Mouse (Mus musculus): ENCODE results near the gene Gpr15. TPM values are rescaled to one million over a fixed set of nuclear protein-coding genes. Genes with fewer than 3 reads are reported as not detected.

Gene Gpr15
- polyA plus RNA-seq, 1 experiment from 2014 or later, result not detected

DNA sequence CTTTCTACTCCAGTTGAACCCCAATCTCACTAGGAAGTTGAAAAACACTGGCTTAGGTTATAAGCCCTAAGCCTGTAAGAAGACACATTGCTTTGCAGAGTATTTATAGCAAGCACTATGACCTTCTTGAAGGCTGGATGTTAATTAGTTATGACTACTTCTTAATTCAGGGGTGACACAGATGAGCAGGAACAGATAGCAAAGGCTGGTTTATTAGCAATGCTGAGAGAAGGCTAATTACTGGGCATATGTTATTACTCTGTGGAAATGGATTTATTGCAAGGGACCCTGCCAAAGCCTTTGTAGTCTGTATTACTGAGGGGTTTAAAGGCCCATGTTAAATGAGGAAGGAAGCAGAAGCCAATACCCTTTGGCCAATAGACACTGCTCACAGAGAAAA, 13.9 kb downstream of the Gpr15 start:
- peak; percentile 37; the same call in 1 of the 2 replicates for ATAC-seq (ENCODE audit: low FRiP score)
- Histone ChIP-seq H3K4me1 (replicated peaks; ENCODE audit: control insufficient read depth, insufficient read depth, low read length) (no peaks in the 10 kb centered on the region), H3K4me3 (replicated peaks; ENCODE audit: low read length) (no peak overlapping the region), H3K4me2 (replicated peaks) (no peak overlapping the region), H3K9me3 (ENCODE audit: control insufficient read depth, low read length) (no peaks in the 10 kb centered on the region), H3K36me3 (replicated peaks; ENCODE audit: control insufficient read depth, insufficient read depth) (no peaks in the 10 kb centered on the region), H3K9ac (no peak overlapping the region), H3K27me3 (ENCODE audit: control insufficient read depth, insufficient read depth, low read length) (no peaks in the 10 kb centered on the region), H3K27ac (no peak overlapping the region)
- DNase-seq (ENCODE audit: low spot score), result no peak

DNA sequence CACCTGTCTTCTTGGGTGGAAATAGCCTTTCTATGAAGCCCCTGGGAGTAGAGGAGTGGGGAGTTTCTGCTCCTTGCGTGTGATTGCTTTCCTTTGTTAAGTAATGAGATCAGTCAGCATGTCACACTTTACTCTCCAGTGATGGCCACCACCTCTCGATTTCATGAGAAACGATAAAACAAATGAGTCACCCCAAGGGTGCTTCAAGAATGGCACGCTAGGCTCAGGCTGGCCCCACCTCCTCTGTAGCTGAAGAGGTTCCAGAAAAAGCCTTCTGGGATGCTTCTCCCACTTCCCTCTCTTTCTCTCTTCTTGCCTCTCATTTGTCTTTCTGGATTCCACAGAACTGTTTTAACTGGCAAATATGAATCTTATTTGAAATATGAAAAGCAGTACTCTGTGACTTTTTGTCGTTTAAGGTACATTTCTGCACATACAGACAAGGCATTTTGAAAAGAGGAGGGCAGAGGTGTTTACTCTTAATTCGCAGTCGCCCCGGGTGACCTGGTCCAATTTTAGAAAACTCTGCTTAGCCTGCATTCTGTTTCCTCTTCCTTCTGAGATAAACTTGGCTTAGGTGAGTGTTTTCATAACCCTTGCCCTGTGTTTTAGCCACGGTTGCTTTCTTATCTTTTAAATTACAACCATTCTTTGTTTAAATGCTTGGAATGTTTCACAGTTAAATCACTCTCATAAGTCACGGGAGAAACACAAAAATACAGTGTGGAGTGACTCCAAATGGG, 15.3 kb downstream of the Gpr15 start:
- ATAC-seq (ENCODE audit: low FRiP score) (no peak), DNase-seq (ENCODE audit: low spot score) (no peak)
- no peak overlapping the region for H3K9ac ChIP-seq
- H3K9me3 ChIP-seq (ENCODE audit: control insufficient read depth, low read length), result no peaks in the 10 kb centered on the region
- H3K36me3 ChIP-seq (replicated peaks; ENCODE audit: control insufficient read depth, insufficient read depth), result no peaks in the 10 kb centered on the region
- no peaks in the 10 kb centered on the region for H3K27me3 ChIP-seq (ENCODE audit: control insufficient read depth, insufficient read depth, low read length)
- no peak overlapping the region for H3K27ac ChIP-seq
- no peak overlapping the region for H3K4me3 ChIP-seq (replicated peaks; ENCODE audit: low read length)
- H3K4me1 ChIP-seq (replicated peaks; ENCODE audit: control insufficient read depth, insufficient read depth, low read length), result no peaks in the 10 kb centered on the region
- 53% methylated on average over 10 of the region's 10 CpGs for WGBS
- H3K4me2 ChIP-seq (replicated peaks), result no peak overlapping the region

DNA sequence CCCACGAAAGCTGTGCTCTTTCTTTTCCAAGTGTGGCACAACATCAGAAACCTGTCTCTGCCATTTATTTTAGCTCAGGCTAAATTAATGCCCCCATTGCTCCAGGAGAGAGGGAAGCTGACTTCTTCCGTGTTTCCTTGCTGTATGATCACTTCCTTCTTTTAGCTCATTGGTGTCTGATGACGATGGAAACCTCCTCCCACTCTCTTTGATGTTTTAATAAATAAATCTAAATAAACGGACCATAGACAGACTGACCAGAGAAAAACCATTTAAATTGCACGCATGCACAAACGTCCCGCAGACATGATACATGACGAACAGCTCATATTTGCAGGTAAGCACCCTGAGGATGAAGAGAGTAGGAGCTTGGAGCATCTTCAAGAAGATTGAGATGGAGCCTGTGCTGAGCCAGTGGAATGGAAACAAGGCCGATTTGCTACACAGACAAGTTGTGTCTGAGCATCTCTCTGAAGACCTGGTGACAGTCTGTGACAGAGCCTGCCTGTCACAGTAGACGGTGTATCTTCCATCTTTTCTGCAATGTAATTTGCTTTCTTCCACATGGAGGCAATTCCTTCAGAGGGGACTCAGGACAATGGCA, 16.4 kb downstream of the Gpr15 start:
- no peak for ATAC-seq (ENCODE audit: low FRiP score)
- no peak for DNase-seq (ENCODE audit: low spot score)
- 85% methylated on average over 10 of the region's 10 CpGs for WGBS
- H3K27me3 ChIP-seq (ENCODE audit: control insufficient read depth, insufficient read depth, low read length), result no peaks in the 10 kb centered on the region
- H3K36me3 ChIP-seq (replicated peaks; ENCODE audit: control insufficient read depth, insufficient read depth), result no peaks in the 10 kb centered on the region
- no peak overlapping the region for H3K4me3 ChIP-seq (replicated peaks; ENCODE audit: low read length)
- no peak overlapping the region for H3K9ac ChIP-seq
- H3K27ac ChIP-seq, result no peak overlapping the region
- H3K4me2 ChIP-seq (replicated peaks), result no peak overlapping the region
- no peaks in the 10 kb centered on the region for H3K9me3 ChIP-seq (ENCODE audit: control insufficient read depth, low read length)
- H3K4me1 ChIP-seq (replicated peaks; ENCODE audit: control insufficient read depth, insufficient read depth, low read length), result no peaks in the 10 kb centered on the region

DNA sequence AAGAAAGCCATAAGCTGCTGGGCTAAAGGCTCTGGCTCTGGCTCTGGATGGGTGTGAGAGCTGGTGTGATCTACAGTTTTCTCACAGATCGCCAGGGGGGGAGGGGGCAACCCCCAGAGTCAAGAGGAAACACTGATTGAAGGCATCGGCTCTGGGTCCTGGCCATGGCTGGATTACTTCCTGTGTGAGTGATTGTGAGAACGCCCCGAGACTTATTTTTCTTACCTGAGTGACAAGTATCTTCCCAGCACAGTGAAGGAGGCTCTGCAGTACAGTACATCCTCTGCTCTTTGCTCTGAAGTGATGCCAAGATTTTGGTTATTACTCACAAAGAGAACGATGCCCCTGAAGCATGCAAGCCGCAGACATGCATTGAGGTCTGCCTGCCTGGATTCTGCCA, 17.1 kb downstream of the Gpr15 start:
- Histone ChIP-seq H3K9me3 (ENCODE audit: control insufficient read depth, low read length) (no peaks in the 10 kb centered on the region), H3K9ac (no peak overlapping the region), H3K27me3 (ENCODE audit: control insufficient read depth, insufficient read depth, low read length) (no peaks in the 10 kb centered on the region), H3K27ac (no peak overlapping the region), H3K36me3 (replicated peaks; ENCODE audit: control insufficient read depth, insufficient read depth) (no peaks in the 10 kb centered on the region), H3K4me2 (replicated peaks) (no peak overlapping the region), H3K4me3 (replicated peaks; ENCODE audit: low read length) (no peak overlapping the region), H3K4me1 (replicated peaks; ENCODE audit: control insufficient read depth, insufficient read depth, low read length) (no peaks in the 10 kb centered on the region)
- WGBS, result 73% methylated on average over 6 of the region's 6 CpGs
- ATAC-seq (ENCODE audit: low FRiP score) (no peak), DNase-seq (ENCODE audit: low spot score) (no peak)

DNA sequence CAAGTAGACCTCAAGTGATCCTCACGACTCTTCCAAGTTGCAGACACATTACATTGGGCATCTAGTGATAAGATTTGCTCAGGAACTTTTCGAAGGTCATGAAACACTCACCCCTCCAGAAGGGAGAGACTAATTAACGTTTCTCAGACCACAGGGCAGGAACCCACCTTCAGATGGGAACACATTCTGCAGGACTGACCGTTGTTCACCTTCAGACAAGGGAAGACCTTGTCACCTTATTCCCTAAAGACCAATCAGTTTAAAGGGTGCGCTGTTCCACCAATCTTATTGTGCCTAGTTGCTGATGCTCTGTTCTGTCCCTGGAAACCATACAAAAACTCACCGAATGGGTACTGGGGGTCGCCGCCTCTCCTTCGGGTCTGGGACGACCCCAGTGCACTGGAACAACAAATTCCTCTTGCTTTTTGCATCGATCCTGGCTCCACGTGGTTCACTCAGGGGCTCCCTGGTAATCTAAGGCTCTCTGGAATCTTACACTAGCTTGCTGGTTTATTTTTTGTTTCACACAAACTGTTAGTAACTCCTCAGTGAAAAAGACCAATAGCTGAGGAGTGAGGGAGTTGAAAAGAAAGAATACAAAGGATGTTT, 17.9 kb downstream of the Gpr15 start:
- no peak overlapping the region for H3K9ac ChIP-seq
- no peaks in the 10 kb centered on the region for H3K27me3 ChIP-seq (ENCODE audit: control insufficient read depth, insufficient read depth, low read length)
- H3K4me2 ChIP-seq (replicated peaks), result no peak overlapping the region
- H3K9me3 ChIP-seq (ENCODE audit: control insufficient read depth, low read length), result no peaks in the 10 kb centered on the region
- ATAC-seq (ENCODE audit: low FRiP score), result no peak
- no peak overlapping the region for H3K27ac ChIP-seq
- H3K4me3 ChIP-seq (replicated peaks; ENCODE audit: low read length), result no peak overlapping the region
- no peaks in the 10 kb centered on the region for H3K4me1 ChIP-seq (replicated peaks; ENCODE audit: control insufficient read depth, insufficient read depth, low read length)
- 90% methylated on average over 12 of the region's 12 CpGs for WGBS
- no peak for DNase-seq (ENCODE audit: low spot score)
- H3K36me3 ChIP-seq (replicated peaks; ENCODE audit: control insufficient read depth, insufficient read depth), result no peaks in the 10 kb centered on the region

DNA sequence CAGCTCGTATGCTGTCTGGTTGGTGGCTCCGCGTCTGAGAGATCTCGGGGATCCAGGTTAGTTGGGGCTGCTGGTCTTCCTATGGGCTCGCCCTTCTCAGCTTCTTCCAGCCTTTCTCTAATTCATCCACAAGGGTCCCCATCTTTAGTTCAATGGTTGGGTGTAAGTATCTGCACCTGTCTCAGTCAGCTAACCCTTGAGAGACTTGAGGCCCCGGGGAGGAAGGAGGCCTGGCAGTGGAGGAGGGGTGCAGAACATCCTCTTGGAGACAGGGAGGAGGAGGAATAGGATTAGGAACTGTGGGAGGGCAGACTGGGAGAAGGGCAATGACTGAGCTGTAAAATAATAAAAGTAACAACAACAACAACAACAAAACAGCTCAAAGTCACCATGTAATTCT, 18.7 kb downstream of the Gpr15 start:
- no peak overlapping the region for H3K9ac ChIP-seq
- H3K36me3 ChIP-seq (replicated peaks; ENCODE audit: control insufficient read depth, insufficient read depth), result no peaks in the 10 kb centered on the region
- no peak overlapping the region for H3K4me3 ChIP-seq (replicated peaks; ENCODE audit: low read length)
- H3K4me1 ChIP-seq (replicated peaks; ENCODE audit: control insufficient read depth, insufficient read depth, low read length), result no peaks in the 10 kb centered on the region
- DNase-seq (ENCODE audit: low spot score) (no peak), ATAC-seq (ENCODE audit: low FRiP score) (no peak)
- 84% methylated on average over 6 of the region's 6 CpGs for WGBS
- H3K4me2 ChIP-seq (replicated peaks), result no peak overlapping the region
- no peaks in the 10 kb centered on the region for H3K27me3 ChIP-seq (ENCODE audit: control insufficient read depth, insufficient read depth, low read length)
- H3K27ac ChIP-seq, result no peak overlapping the region
- no peaks in the 10 kb centered on the region for H3K9me3 ChIP-seq (ENCODE audit: control insufficient read depth, low read length)

DNA sequence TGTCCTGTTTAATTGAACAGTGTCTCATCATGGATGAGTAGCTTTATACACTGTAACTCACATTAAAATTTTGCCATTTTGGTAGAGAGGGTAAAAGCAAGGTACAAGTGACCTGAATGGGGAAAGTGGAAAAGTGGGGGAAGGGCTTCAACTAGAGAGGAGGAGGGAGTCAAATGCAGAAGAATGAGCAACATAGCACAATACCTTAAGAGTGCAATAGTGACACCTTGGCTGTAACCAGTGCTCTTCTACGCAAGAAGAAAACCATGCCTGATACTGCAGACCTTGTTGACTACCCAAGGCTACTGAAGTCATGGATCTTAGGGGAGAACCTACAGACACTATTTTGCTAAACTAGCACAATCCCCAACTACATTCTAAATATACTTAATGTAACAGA, 21.6 kb downstream of the Gpr15 start:
- no peak overlapping the region for H3K27ac ChIP-seq
- no peak overlapping the region for H3K4me3 ChIP-seq (replicated peaks; ENCODE audit: low read length)
- no peak overlapping the region for H3K9ac ChIP-seq
- no peak for DNase-seq (ENCODE audit: low spot score)
- H3K4me2 ChIP-seq (replicated peaks), result no peak overlapping the region
- no peaks in the 10 kb centered on the region for H3K36me3 ChIP-seq (replicated peaks; ENCODE audit: control insufficient read depth, insufficient read depth)
- WGBS, result 96% methylated on average over 1 of the region's 1 CpGs
- no peaks in the 10 kb centered on the region for H3K27me3 ChIP-seq (ENCODE audit: control insufficient read depth, insufficient read depth, low read length)
- H3K4me1 ChIP-seq (replicated peaks; ENCODE audit: control insufficient read depth, insufficient read depth, low read length), result no peaks in the 10 kb centered on the region
- no peak for ATAC-seq (ENCODE audit: low FRiP score)
- no peaks in the 10 kb centered on the region for H3K9me3 ChIP-seq (ENCODE audit: control insufficient read depth, low read length)

DNA sequence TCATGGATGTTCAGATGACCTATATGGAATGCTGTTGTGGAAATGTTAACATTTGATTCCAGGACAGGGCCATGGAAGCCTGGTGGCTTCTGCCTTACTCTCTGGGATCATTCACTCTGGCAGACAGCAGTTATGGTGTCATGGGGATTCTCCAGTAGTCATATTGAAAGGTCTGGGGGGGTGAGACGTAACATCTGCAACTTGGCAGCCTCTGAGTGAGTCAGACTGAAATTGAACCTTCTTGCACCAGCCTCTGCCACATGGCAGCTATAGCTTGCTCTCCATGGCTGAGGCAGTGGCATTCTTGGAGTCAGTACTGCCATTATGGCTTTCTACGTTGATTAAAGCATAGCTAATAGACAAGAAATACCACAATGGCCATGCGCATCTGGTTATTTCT, 22.1 kb downstream of the Gpr15 start:
- ATAC-seq (ENCODE audit: low FRiP score) (no peak), DNase-seq (ENCODE audit: low spot score) (no peak)
- Histone ChIP-seq H3K4me3 (replicated peaks; ENCODE audit: low read length) (no peak overlapping the region), H3K9ac (no peak overlapping the region), H3K36me3 (replicated peaks; ENCODE audit: control insufficient read depth, insufficient read depth) (no peaks in the 10 kb centered on the region), H3K4me2 (replicated peaks) (no peak overlapping the region), H3K27me3 (ENCODE audit: control insufficient read depth, insufficient read depth, low read length) (no peaks in the 10 kb centered on the region), H3K9me3 (ENCODE audit: control insufficient read depth, low read length) (no peaks in the 10 kb centered on the region), H3K4me1 (replicated peaks; ENCODE audit: control insufficient read depth, insufficient read depth, low read length) (no peaks in the 10 kb centered on the region), H3K27ac (no peak overlapping the region)
- WGBS, result 87% methylated on average over 3 of the region's 3 CpGs

DNA sequence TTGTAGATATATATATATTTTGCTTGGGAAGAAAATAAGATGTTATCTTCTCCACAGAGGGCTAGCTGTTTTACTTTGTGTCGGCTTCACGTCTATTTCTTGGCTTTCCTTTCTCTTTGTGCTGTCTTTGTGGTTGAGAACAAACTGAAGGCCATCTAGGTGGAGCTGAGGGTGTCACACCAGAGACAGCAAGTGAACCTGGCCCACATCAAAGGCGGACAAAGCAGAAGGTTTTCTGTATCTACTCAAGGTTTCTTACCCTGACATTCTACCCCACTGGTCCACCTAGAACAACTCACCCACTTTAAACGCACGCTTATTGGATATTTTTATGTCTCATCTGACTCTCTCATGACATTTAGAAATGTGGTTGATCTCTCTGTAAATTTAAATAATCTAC, 24.8 kb downstream of the Gpr15 start:
- no peaks in the 10 kb centered on the region for H3K9me3 ChIP-seq (ENCODE audit: control insufficient read depth, low read length)
- H3K4me1 ChIP-seq (replicated peaks; ENCODE audit: control insufficient read depth, insufficient read depth, low read length), result no peaks in the 10 kb centered on the region
- no peak overlapping the region for H3K9ac ChIP-seq
- H3K4me2 ChIP-seq (replicated peaks), result no peak overlapping the region
- H3K27ac ChIP-seq, result no peak overlapping the region
- ATAC-seq (ENCODE audit: low FRiP score) (no peak), DNase-seq (ENCODE audit: low spot score) (no peak)
- H3K36me3 ChIP-seq (replicated peaks; ENCODE audit: control insufficient read depth, insufficient read depth), result no peaks in the 10 kb centered on the region
- no peak overlapping the region for H3K4me3 ChIP-seq (replicated peaks; ENCODE audit: low read length)
- WGBS, result 92% methylated on average over 5 of the region's 5 CpGs
- H3K27me3 ChIP-seq (ENCODE audit: control insufficient read depth, insufficient read depth, low read length), result no peaks in the 10 kb centered on the region

Data from hindbrain, embryonic 14.5 days (tissue).